Comparison of ENCODE assay signal across 18 mouse cellular contexts in the genomic region with DNA sequence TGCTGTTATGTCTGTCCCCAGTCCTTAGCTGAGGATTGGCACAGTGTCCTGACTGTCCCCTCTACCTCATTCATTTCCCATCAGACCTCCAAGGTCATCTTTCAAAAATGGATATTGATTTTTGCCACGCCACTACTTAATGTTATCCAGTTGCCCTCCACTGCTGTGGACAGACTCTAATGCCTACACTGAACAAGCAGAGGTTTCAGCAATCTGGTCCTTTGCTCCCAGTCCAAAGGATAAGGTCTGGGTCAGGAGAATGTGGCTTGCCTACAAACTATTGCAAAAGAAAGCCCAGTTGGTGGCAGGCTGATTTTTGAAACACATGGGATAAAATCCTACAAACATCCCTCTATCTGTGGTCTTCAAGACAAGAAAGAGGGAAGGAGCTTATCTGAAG.
"Had no signal": no experiment of that assay in that cellular context is flagged by ENCODE, and none has a peak within 500 bp of the region (broad histone marks: within the 10 kb centered on the region; RNA-seq: fewer than 3 reads in every experiment).

No protein-coding gene starts in this region.

- H3K9me3 ChIP-seq: midbrain, embryonic 10.5 days; midbrain, embryonic 13.5 days; midbrain, embryonic 15.5 days; neural tube, embryonic 13.5 days; neural tube, embryonic 15.5 days had no signal

- H3K27me3 ChIP-seq: midbrain, embryonic 13.5 days; midbrain, embryonic 15.5 days; neural tube, embryonic 13.5 days; neural tube, embryonic 15.5 days had no signal

- H3K36me3 ChIP-seq: midbrain, embryonic 10.5 days; midbrain, embryonic 13.5 days; midbrain, embryonic 15.5 days; neural tube, embryonic 13.5 days; neural tube, embryonic 15.5 days had no signal

- H3K4me3 ChIP-seq: midbrain, embryonic 10.5 days; midbrain, embryonic 13.5 days; midbrain, embryonic 15.5 days; myocyte; neural tube, embryonic 13.5 days; neural tube, embryonic 15.5 days had no signal

- H3K4me2 ChIP-seq: lung, embryonic 14.5 days; midbrain, embryonic 13.5 days; midbrain, embryonic 15.5 days; neural tube, embryonic 13.5 days; neural tube, embryonic 15.5 days had no signal

- H3K9ac ChIP-seq: lung, embryonic 14.5 days; midbrain, embryonic 13.5 days; midbrain, embryonic 15.5 days; neural tube, embryonic 13.5 days; neural tube, embryonic 15.5 days had no signal

- ATAC-seq: midbrain, embryonic 13.5 days; midbrain, embryonic 15.5 days had no signal

- H3K27ac ChIP-seq: midbrain, embryonic 10.5 days; midbrain, embryonic 13.5 days; midbrain, embryonic 15.5 days; neural tube, embryonic 13.5 days; neural tube, embryonic 15.5 days had no signal

- H3K4me1 ChIP-seq: midbrain, embryonic 10.5 days; midbrain, embryonic 13.5 days; midbrain, embryonic 15.5 days; neural tube, embryonic 13.5 days; neural tube, embryonic 15.5 days had no signal

- DNase-seq: lung, adult 18-20 months; lung, embryonic 14.5 days; lung, postnatal 10 days; lung, postnatal 4 days; retina, postnatal 1 day; right cerebral cortex, adult 18-20 months; right cerebral cortex, postnatal 25 days; right cerebral cortex, postnatal 4 days; spleen, adult 18-20 months; thymus, adult 18-20 months; thymus, postnatal 14 days; thymus, postnatal 36 days had no signal
